Mouse (Mus musculus) cortical plate, adult 2 months (tissue): Measurements from ENCODE around the gene Ptprd.
"Not testable (repeated sequence)": the region's sequence is repeated elsewhere in the genome, so short reads cannot be mapped to it uniquely, and the experiment has no call there.

Experiments
- CTCF ChIP-seq: fragments of 200-500 bp; IDR thresholded peaks from 2 replicates; pipeline ENCODE4 v1.5.1; 2011; ENCODE audit warnings: mild to moderate bottlenecking, control low read depth, low read length; ENCODE audit not compliant: insufficient read depth; ENCODE audit errors: extremely low read depth
- POLR2A ChIP-seq: fragments of 200-500 bp; IDR thresholded peaks from 2 replicates; pipeline ENCODE4 v1.6.1; 2011; ENCODE audit warnings: mild to moderate bottlenecking, low read length, control low read depth; ENCODE audit not compliant: insufficient read depth; ENCODE audit errors: extremely low read depth

DNA sequence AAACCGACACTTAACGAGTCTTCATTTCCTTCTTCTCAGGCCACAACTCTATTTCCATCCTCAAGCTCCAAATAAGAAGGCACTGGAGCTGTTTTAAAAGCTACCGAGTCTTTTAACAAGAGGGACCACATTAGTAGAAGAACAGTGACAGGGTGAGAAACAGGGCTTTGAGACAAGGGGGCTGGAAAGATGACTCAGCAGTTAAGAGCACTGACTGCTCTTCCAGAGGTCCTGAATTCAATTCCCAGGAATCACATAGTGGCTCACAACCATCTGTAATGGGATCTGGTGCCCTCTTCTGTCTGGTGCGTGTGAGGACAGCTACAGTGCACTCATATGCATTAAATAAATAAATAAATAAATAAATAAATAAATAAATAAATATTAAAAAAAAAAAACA, 2174.6 kb downstream of the Ptprd start:
- TF ChIP-seq POLR2A, CTCF: not testable (repeated sequence)
